Mouse (Mus musculus) myocyte (in vitro differentiated cells): ENCODE data around the gene Rgs9. TPM values are rescaled to one million over a fixed set of nuclear protein-coding genes. Genes with fewer than 3 reads are reported as not detected.

Experiments
- H3K27me3 ChIP-seq: one replicate; pipeline ENCODE4 v1.6.1; 2011; ENCODE audit not compliant: control insufficient read depth, insufficient read depth, insufficient read length
- H3K36me3 ChIP-seq: one replicate; pipeline ENCODE4 v1.6.1; 2011; ENCODE audit not compliant: control insufficient read depth, insufficient read depth
- H3K4me2 ChIP-seq: one replicate; pipeline ENCODE4 v1.6.1; 2011; ENCODE audit warnings: low read depth, control low read depth
- H3K4me3 ChIP-seq: one replicate; pipeline ENCODE4 v1.5.1; 2011; ENCODE audit warnings: mild to moderate bottlenecking, control low read depth, moderate library complexity
- H3K79me2 ChIP-seq: one replicate; pipeline ENCODE4 v1.6.1; 2011; ENCODE audit not compliant: control insufficient read depth, insufficient read depth
- H3ac ChIP-seq: one replicate; pipeline ENCODE4 v1.6.1; 2011; ENCODE audit not compliant: control insufficient read depth, insufficient read length
- CEBPB ChIP-seq: IDR thresholded peaks from 2 replicates; pipeline ENCODE4 v1.6.1; 2011; ENCODE audit warnings: mild to moderate bottlenecking, moderate library complexity; ENCODE audit not compliant: poor library complexity, insufficient read depth, severe bottlenecking
- E2F4 ChIP-seq: IDR thresholded peaks from one replicate; pipeline ENCODE4 v1.6.1; 2011; ENCODE audit warnings: mild to moderate bottlenecking, control low read depth, moderate library complexity; ENCODE audit not compliant: insufficient read depth
- MAX ChIP-seq: IDR thresholded peaks from one replicate; pipeline ENCODE4 v1.6.1; 2011; ENCODE audit warnings: low read depth, mild to moderate bottlenecking, control low read depth
- MYOD1 ChIP-seq, 3 experiments: IDR thresholded peaks; one replicate each; pipeline ENCODE4 v1.6.1; 2011; ENCODE audit warnings: control low read depth in 2 of 3, low read depth in 2 of 3, mild to moderate bottlenecking in 2 of 3, moderate library complexity in 1 of 3; ENCODE audit not compliant: insufficient read length in 2 of 3, control insufficient read depth in 1 of 3
- MYOG ChIP-seq, 3 experiments: IDR thresholded peaks; one replicate each; pipeline ENCODE4 v1.6.1; 2011; ENCODE audit warnings: control low read depth in 2 of 3, low read depth in 2 of 3, mild to moderate bottlenecking in 2 of 3; ENCODE audit not compliant: insufficient read length in 2 of 3, control insufficient read depth in 1 of 3, insufficient read depth in 1 of 3
- POLR2A ChIP-seq: IDR thresholded peaks from one replicate; pipeline ENCODE4 v1.6.1; 2011; ENCODE audit warnings: low read depth, mild to moderate bottlenecking, control low read depth, moderate library complexity; ENCODE audit not compliant: insufficient read length
- POLR2AphosphoS2 ChIP-seq: IDR thresholded peaks from one replicate; pipeline ENCODE4 v1.6.1; 2011; ENCODE audit warnings: low read depth, control low read depth; ENCODE audit not compliant: insufficient read length
- REST ChIP-seq: IDR thresholded peaks from one replicate; pipeline ENCODE4 v1.6.1; 2011; ENCODE audit warnings: mild to moderate bottlenecking, control low read depth, moderate library complexity; ENCODE audit not compliant: insufficient read depth, insufficient read length
- SRF ChIP-seq: IDR thresholded peaks from one replicate; pipeline ENCODE4 v1.6.1; 2011; ENCODE audit warnings: low read depth; ENCODE audit not compliant: control insufficient read depth, insufficient read length
- TCF12 ChIP-seq: IDR thresholded peaks from one replicate; pipeline ENCODE4 v1.6.1; 2011; ENCODE audit warnings: mild to moderate bottlenecking, control low read depth; ENCODE audit not compliant: poor library complexity, insufficient read depth, severe bottlenecking
- TCF3 ChIP-seq: IDR thresholded peaks from one replicate; pipeline ENCODE4 v1.6.1; 2011; ENCODE audit warnings: low read depth, control low read depth; ENCODE audit not compliant: insufficient read length
- USF1 ChIP-seq: IDR thresholded peaks from one replicate; pipeline ENCODE4 v1.6.1; 2011; ENCODE audit warnings: low read depth, mild to moderate bottlenecking, control low read depth, moderate library complexity
- polyA plus RNA-seq: library from polyadenylated mRNA; unstranded; fragments of >200 nt; fragmentation: generic; extraction: Trizol; gene quantifications from one replicate; pipeline ENCODE4 v1.2.1, GENCODE M21; 2012; ENCODE audit warnings: missing spikeins

Rgs9 gene
- polyA plus RNA-seq, 1 experiment: not detected

DNA sequence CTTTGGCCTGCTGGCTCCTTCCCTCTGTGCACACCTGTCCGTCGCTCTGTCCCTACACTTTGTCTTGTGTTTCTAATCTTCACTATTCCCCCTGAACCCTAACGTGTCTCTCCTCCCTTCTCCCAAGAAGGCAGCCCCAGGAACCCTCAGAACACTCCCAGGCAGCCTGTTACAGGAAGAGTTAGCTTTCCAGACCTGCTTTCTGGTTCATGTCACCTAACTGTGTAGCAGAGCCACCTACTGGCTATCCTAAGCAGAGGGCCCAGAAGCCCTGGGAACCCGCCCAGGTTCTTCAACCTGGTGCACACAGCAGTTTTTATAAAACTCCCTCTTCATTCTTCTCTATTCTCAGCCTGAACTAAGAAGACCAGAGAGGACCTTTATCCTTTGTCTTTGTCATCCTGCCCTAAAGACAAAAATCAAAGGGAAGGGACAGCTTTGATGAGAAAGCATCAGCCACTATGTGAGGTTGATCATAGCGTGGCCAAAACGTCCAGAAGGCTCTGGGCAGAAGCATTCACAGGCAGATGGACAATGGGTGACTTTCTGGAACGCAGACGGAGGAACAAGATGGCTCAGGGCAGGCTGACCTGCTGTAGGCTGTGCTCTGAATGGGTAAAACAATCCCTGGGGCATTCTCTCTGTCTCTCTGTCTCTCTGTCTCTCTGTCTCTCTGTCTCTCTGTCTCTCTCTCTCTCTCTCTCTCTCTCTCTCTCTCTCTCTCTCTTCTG is 119.0 kb downstream of the Rgs9 start:
- TF ChIP-seq MYOG (IDR thresholded peaks at IDR 0.05; ENCODE audit: control insufficient read depth in 1 of 3, insufficient read depth in 1 of 3, insufficient read length in 2 of 3, low read depth in 2 of 3) (no peak), TCF3 (no peak), USF1 (no peak), MAX (no peak), TCF12 (no peak)
- no peak overlapping the region for H3ac ChIP-seq
- H3K4me2 ChIP-seq: no peak overlapping the region
- H3K79me2 ChIP-seq: no peaks in the 10 kb centered on the region
- no peaks in the 10 kb centered on the region for H3K36me3 ChIP-seq
- no peaks in the 10 kb centered on the region for H3K27me3 ChIP-seq
- no peak overlapping the region for H3K4me3 ChIP-seq

DNA sequence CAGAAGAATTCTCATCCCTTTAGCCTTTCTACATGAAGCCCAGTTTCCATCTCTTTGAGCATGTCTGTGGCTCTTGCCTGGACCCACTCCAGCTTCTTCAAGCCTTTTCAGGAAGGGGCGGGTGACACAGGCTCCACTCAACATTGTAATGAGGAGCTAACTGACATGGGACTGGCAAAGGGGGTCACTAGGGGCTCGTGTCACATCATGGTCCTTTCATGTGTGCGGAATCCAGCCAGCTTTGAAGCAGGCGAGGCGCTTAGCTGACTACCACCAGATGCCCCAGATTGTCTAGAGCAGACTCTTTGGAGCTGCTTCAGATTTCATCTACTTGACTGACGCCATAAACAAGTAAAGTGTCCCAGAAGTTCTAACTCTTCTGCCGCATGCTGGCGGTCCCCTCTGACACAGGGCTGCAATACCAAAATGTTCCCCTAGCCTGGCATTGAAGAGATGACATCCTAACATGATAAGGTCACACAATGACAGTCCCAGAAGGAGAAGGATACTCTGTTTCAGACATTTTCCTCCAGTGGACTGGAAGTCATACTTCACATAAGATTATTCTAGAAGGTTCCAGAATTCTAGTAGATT is 122.5 kb downstream of the Rgs9 start:
- TF ChIP-seq CEBPB: no peak
- no peak for TF ChIP-seq USF1
- no peak for TF ChIP-seq TCF12
- no peak for TF ChIP-seq E2F4
- no peak for TF ChIP-seq REST
- no peak for TF ChIP-seq SRF
- TF ChIP-seq TCF3: no peak
- TF ChIP-seq MYOG (IDR thresholded peaks at IDR 0.05; ENCODE audit: control insufficient read depth in 1 of 3, insufficient read depth in 1 of 3, insufficient read length in 2 of 3, low read depth in 2 of 3): no peak
- no peak for TF ChIP-seq MAX
- TF ChIP-seq POLR2AphosphoS2: no peak
- TF ChIP-seq MYOD1 (IDR thresholded peaks at IDR 0.05; ENCODE audit: control insufficient read depth in 1 of 3, insufficient read length in 2 of 3, low read depth in 2 of 3): no peak
- no peak for TF ChIP-seq POLR2A
- Histone ChIP-seq H3ac (no peak overlapping the region), H3K4me3 (no peak overlapping the region)

More for the DNA sequence above, 122.5 kb downstream of the Rgs9 start:
- Histone ChIP-seq H3K4me2 (no peak overlapping the region), H3K27me3 (no peaks in the 10 kb centered on the region), H3K79me2 (no peaks in the 10 kb centered on the region), H3K36me3 (no peaks in the 10 kb centered on the region)

Other genes with a start within 250 kb of the Rgs9 start
- gene E030025P04Rik, start 153.8 kb downstream of the Rgs9 start, polyA plus RNA-seq: not detected
- 24.1 TPM for gene Gna13, start 64.7 kb upstream of the Rgs9 start, polyA plus RNA-seq
- gene 9930022D16Rik, start 115.8 kb upstream of the Rgs9 start, polyA plus RNA-seq: not detected
- gene Amz2, start 127.8 kb upstream of the Rgs9 start, polyA plus RNA-seq: 31.5 TPM
- gene Arsg, start 175.2 kb upstream of the Rgs9 start, polyA plus RNA-seq: 2.4 TPM
- 4.3 TPM for gene Slc16a6, start 175.5 kb upstream of the Rgs9 start, polyA plus RNA-seq